Mouse (Mus musculus): ENCODE measurements around the gene Agxt.

The Agxt gene

DNA sequence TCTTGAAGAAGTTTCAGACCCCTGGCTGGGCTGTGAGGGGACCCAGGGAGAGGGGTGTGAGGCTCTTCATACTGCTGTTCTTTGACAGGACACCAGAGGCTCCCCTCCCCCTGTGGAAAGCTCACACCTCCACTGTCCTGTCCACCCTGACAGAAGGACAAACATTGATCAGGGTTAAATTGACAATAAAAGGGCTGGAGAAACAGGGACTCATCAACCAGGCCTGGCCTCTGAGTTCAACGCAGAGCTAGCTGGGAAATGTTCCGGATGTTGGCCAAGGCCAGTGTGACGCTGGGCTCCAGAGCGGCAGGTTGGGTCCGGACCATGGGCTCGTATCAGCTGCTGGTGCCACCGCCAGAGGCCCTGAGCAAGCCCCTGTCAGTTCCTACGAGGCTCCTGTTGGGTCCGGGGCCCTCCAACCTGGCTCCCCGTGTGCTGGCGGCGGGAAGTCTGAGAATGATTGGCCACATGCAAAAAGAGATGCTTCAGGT is at the start of gene Agxt:
Gene Agxt, plus strand, starts transcription at position 205 of the 491 bp plus-strand sequence.
- no peak for TF ChIP-seq GATA4 (IDR thresholded peaks at IDR 0.05; ENCODE audit: insufficient replicate concordance, low read length)

- TF ChIP-seq GATA4 (IDR thresholded peaks at IDR 0.05; ENCODE audit: insufficient replicate concordance, low read length): no peak
These were observed 42.5 kb upstream of the Agxt start for GRCm38 (mm10) chr1:93092582-93092981.

DNA sequence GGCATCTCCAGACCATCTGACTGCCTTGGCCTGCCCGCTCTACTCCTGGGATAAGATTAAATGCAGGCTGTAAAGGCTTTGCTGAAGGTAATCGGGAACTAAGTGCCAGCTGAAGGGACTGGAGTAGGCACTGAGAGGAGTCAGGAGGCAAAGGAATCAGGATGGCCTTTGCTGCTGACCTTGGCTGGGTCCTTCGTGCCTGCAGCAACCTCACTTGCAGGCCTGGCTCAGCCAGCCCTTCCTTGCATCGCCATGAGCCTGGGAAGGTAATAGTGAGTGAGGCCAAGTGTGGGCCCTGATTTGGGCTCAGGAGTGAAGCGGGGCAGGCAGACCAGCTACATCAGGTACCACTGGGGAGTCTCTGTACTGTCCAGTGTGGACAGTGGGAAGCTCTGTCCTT is 36.1 kb upstream of the Agxt start:
- no peak for TF ChIP-seq GATA4 (IDR thresholded peaks at IDR 0.05; ENCODE audit: insufficient replicate concordance, low read length)

DNA sequence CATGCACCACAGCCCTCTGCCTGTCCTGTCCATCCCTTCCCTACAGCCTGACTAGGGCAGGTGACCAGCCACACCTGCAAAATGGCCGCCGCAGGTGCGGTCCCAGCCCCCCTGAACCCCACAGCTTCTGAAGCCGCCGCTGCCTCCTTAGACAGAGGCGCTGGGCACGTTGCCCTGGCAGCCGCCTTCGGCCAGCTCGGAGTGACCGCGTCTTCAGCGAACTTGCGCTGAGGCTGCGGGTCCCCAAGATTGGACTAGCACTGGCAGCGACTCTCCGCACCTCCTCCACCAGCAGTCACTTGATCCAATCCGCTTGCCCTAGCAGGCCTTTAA is 34.8 kb upstream of the Agxt start:
- TF ChIP-seq GATA4 (IDR thresholded peaks at IDR 0.05; ENCODE audit: insufficient replicate concordance, low read length): no peak

- no peak for TF ChIP-seq GATA4 (IDR thresholded peaks at IDR 0.05; ENCODE audit: insufficient replicate concordance, low read length)
These were observed 34.2 kb upstream of the Agxt start for GRCm38 (mm10) chr1:93100576-93101491.

- TF ChIP-seq GATA4 (IDR thresholded peaks at IDR 0.05; ENCODE audit: insufficient replicate concordance, low read length): no peak
These were observed 33.4 kb upstream of the Agxt start, which contains the start of gene Kif1a for GRCm38 (mm10) chr1:93101571-93102061. TSS of gene Kif1a (minus strand) at chr1:93101951.

- TF ChIP-seq GATA4 (IDR thresholded peaks at IDR 0.05; ENCODE audit: insufficient replicate concordance, low read length): no peak
These were observed 32.3 kb upstream of the Agxt start for GRCm38 (mm10) chr1:93102700-93103099.

GRCm38 (mm10) chr1:93114713-93115463 is 20.2 kb upstream of the Agxt start:
- TF ChIP-seq GATA4 (IDR thresholded peaks at IDR 0.05; ENCODE audit: insufficient replicate concordance, low read length): no peak

- TF ChIP-seq GATA4 (IDR thresholded peaks at IDR 0.05; ENCODE audit: insufficient replicate concordance, low read length): no peak
These were observed 19.6 kb upstream of the Agxt start for GRCm38 (mm10) chr1:93115471-93115870.

GRCm38 (mm10) chr1:93118816-93119215 is 16.2 kb upstream of the Agxt start:
- no peak for TF ChIP-seq GATA4 (IDR thresholded peaks at IDR 0.05; ENCODE audit: insufficient replicate concordance, low read length)

GRCm38 (mm10) chr1:93123179-93123854 is 11.7 kb upstream of the Agxt start:
- no peak for TF ChIP-seq GATA4 (IDR thresholded peaks at IDR 0.05; ENCODE audit: insufficient replicate concordance, low read length)

DNA sequence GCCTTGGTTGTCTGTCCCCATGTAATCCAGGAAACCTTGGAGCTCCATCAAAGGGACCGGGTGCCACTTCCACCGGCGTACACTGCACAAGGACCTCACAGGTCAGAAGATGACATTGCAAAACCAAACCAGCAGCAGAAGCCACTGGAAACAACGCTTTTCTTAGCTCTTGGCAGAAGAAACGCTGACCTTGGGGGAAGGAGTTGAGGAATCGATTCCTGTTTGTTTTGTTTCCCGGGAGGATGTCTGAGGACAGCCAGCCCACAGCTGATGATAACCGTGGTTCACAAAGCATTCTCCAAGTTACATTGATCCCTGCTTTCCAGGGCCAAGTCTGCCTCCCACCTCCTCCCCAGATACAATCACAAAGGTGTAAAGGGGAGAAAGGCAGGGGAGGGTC is 11.0 kb upstream of the Agxt start:
- peak; percentile 81; the same call in 1 of the 2 replicates for TF ChIP-seq GATA4 (IDR thresholded peaks at IDR 0.05; ENCODE audit: insufficient replicate concordance, low read length)

DNA sequence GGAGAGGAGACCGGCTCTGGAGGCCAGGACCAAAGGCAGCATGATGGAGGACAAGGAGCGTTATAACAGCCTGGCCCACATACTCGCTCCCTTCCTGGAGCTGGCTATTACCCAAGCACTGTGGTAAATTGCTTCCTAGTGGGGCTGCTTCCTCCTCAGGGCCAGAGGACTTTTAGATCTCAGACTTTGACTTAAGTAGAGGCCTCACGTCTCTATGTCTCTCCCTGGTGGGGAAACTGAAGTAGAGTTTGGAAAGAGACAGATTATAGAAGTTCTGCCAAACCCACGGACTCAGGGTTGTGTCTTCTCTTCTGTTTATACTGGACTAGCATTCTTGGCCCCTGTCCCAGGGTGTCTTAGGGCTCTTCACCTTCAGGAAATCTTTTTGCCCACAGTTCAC is 9.8 kb upstream of the Agxt start:
- TF ChIP-seq GATA4 (IDR thresholded peaks at IDR 0.05; ENCODE audit: insufficient replicate concordance, low read length): no peak

GRCm38 (mm10) chr1:93128209-93128608 is 6.8 kb upstream of the Agxt start:
- TF ChIP-seq GATA4 (IDR thresholded peaks at IDR 0.05; ENCODE audit: insufficient replicate concordance, low read length): no peak

DNA sequence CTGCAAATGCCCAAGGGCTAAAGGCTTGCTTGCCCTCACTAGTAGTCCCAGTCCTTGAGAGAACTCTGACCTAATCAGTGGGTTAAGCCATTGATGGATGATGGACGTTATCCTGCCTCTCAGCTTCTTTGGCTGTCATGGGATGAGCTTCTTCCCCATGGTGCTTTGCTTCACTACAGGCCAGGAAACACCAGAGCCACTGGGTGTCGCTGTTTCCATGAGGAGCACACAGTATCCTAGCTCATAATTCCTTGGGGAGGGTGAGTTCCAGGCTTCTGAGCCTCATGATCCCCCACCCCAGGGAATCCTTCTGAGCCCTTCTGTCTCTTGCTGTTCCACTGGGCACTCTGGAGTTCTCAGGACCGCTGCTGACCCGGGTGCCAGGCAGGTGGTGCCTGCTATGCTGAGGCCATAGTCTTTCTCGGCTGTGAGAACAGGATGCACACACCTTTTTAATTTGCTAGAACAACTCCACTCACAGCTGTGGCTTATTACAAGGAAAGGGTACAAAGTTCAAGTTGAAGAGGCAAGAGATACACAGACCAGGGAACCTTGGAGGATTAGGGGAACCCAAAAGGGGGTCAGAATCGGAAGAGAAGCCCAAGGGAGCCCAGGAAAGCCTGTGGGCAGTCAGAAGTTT is 6.2 kb upstream of the Agxt start:
- no peak for TF ChIP-seq GATA4 (IDR thresholded peaks at IDR 0.05; ENCODE audit: insufficient replicate concordance, low read length)
